Mouse (Mus musculus): ENCODE measurements around the gene Bicd1.
"Not testable (repeated sequence)": the region's sequence is repeated elsewhere in the genome, so short reads cannot be mapped to it uniquely, and the experiment has no call there.

GRCm38 (mm10) chr6:149362533-149362932, 46.2 kb upstream of the Bicd1 start:
- TF ChIP-seq CTCF (conservative IDR thresholded peaks at IDR 0.05; ENCODE audit: insufficient read depth, insufficient read length, low read depth, low read length); POLR2A (IDR thresholded peaks at IDR 0.05; ENCODE audit: low read depth, low read length): not testable (repeated sequence)

Data from kidney, adult 2 months (tissue).